Mouse (Mus musculus) CD8-positive naive resting alpha-beta T cell, adult 57 days (primary cell): ENCODE measurements around the gene Lpcat3. TPM values are rescaled to one million over a fixed set of nuclear protein-coding genes. Genes with fewer than 3 reads are reported as not detected.

ENCODE experiments used
- total RNA-seq: library from RNA; stranded (reverse); gene quantifications from one replicate; pipeline ENCODE4 v1.2.4, GENCODE M21; 2023

The Lpcat3 gene
- total RNA-seq, result 56.7 TPM

GRCm38 (mm10) chr6:124662477-124663423 lies at the start of gene Lpcat3:
Gene Lpcat3, plus strand, starts transcription at chr6:124663027.

GRCm38 (mm10) chr6:124635985-124636384 lies 26.8 kb upstream of the Lpcat3 start, which contains the start of gene C1s2:
Gene C1s2, minus strand, starts transcription at chr6:124636085.

GRCm38 (mm10) chr6:124711824-124712782 lies 49.3 kb downstream of the Lpcat3 start, which contains the start of the genes Emg1 and Phb2:
Gene Emg1, minus strand, starts transcription at chr6:124712178.
Gene Phb2, plus strand, starts transcription at chr6:124712336.

GRCm38 (mm10) chr6:124738511-124739023 lies 75.7 kb downstream of the Lpcat3 start, which contains the start of gene Ptpn6:
Gene Ptpn6, minus strand, starts transcription at chr6:124738714.

GRCm38 (mm10) chr6:124740888-124741761 lies 78.3 kb downstream of the Lpcat3 start, which contains the start of gene Grcc10:
Gene Grcc10, minus strand, starts transcription at chr6:124741374.

Other genes with a start within 250 kb of the Lpcat3 start
- 77.2 TPM for gene Pex5, start 248.0 kb upstream of the Lpcat3 start, total RNA-seq
- gene Clstn3, start 198.2 kb upstream of the Lpcat3 start, total RNA-seq, result 143 TPM
- 0.34 TPM for gene C1rl, start 169.9 kb upstream of the Lpcat3 start, total RNA-seq
- not detected for gene C1ra, start 150.6 kb upstream of the Lpcat3 start, total RNA-seq
- gene C1s1, start 120.7 kb upstream of the Lpcat3 start, total RNA-seq, result not detected
- gene C1rb, start 92.7 kb upstream of the Lpcat3 start, total RNA-seq, result not detected
- gene C1s2, start 26.9 kb upstream of the Lpcat3 start, total RNA-seq, result not detected
- gene Emg1, start 49.2 kb downstream of the Lpcat3 start, total RNA-seq, result 154 TPM
- gene Phb2, start 49.3 kb downstream of the Lpcat3 start, total RNA-seq, result 159 TPM
- 191 TPM for gene Ptpn6, start 75.7 kb downstream of the Lpcat3 start, total RNA-seq
- gene Grcc10, start 78.3 kb downstream of the Lpcat3 start, total RNA-seq, result 226 TPM
- gene Gm45234, start 93.0 kb downstream of the Lpcat3 start, total RNA-seq, result 3.8 TPM
- gene Atn1, start 93.5 kb downstream of the Lpcat3 start, total RNA-seq, result 107 TPM
- gene Eno2, start 106.6 kb downstream of the Lpcat3 start, total RNA-seq, result 1.4 TPM
- 10.1 TPM for gene Lrrc23, start 116.7 kb downstream of the Lpcat3 start, total RNA-seq
- gene Spsb2, start 145.6 kb downstream of the Lpcat3 start, total RNA-seq, result 3.6 TPM
- gene Tpi1, start 151.3 kb downstream of the Lpcat3 start, total RNA-seq, result 26.1 TPM
- gene Usp5, start 166.5 kb downstream of the Lpcat3 start, total RNA-seq, result 79.3 TPM
- gene Cdca3, start 166.5 kb downstream of the Lpcat3 start, total RNA-seq, result 2.0 TPM
- not detected for gene Gnb3, start 177.2 kb downstream of the Lpcat3 start, total RNA-seq
- not detected for gene P3h3, start 194.7 kb downstream of the Lpcat3 start, total RNA-seq
- gene Gpr162, start 201.0 kb downstream of the Lpcat3 start, total RNA-seq, result not detected
- 9.1 TPM for gene Cd4, start 225.2 kb downstream of the Lpcat3 start, total RNA-seq
- 0.83 TPM for gene Lag3, start 248.7 kb downstream of the Lpcat3 start, total RNA-seq